Mouse (Mus musculus): Measurements from ENCODE around the gene Zfp978. TPM values are rescaled to one million over a fixed set of nuclear protein-coding genes. Genes with fewer than 3 reads are reported as not detected.

The Zfp978 gene
- total RNA-seq, 2 experiments from 2014 or later: not detected

- 0 out of 2 replicates have a peak, but pooled peaks have one; percentile 11 for ATAC-seq (replicated peaks; ENCODE audit: low FRiP score, poor library complexity, severe bottlenecking)
Measured at GRCm38 (mm10) chr4:147433017-147433416, 71.9 kb downstream of the Zfp978 start.

- ATAC-seq (replicated peaks; ENCODE audit: low FRiP score, poor library complexity, severe bottlenecking): no peak
Measured at GRCm38 (mm10) chr4:147433874-147434273, 72.8 kb downstream of the Zfp978 start.

Other genes starting within 250 kb of the Zfp978 start
- 5.9 and 7.9 TPM in 2 replicates for gene Zfp991, start 229.3 kb upstream of the Zfp978 start, total RNA-seq (2015; ENCODE audit: low replicate concordance)
- 5.1 and 16.9 TPM in 2 replicates for gene Zfp991, start 229.3 kb upstream of the Zfp978 start, total RNA-seq (2017; ENCODE audit: low replicate concordance)
- gene Zfp988, start 55.6 kb upstream of the Zfp978 start, total RNA-seq (2015; ENCODE audit: low replicate concordance): not detected in 2 replicates
- gene Zfp988, start 55.6 kb upstream of the Zfp978 start, total RNA-seq (2017; ENCODE audit: low replicate concordance): 2.1 TPM in 1 of 2 replicates, not detected in the other
- 0.84 and 7.6 TPM in 2 replicates for gene Zfp982, start 131.1 kb downstream of the Zfp978 start, total RNA-seq (2015; ENCODE audit: low replicate concordance)
- 1.5 and 4.4 TPM in 2 replicates for gene Zfp982, start 131.1 kb downstream of the Zfp978 start, total RNA-seq (2017; ENCODE audit: low replicate concordance)
- 1.7 TPM in 1 of 2 replicates, not detected in the other for gene Gm16503, start 178.9 kb downstream of the Zfp978 start, total RNA-seq (2015; ENCODE audit: low replicate concordance)
- gene Gm16503, start 178.9 kb downstream of the Zfp978 start, total RNA-seq (2017; ENCODE audit: low replicate concordance): not detected in 2 replicates
- not detected in 2 replicates for gene Zfp985, start 192.0 kb downstream of the Zfp978 start, total RNA-seq (2015; ENCODE audit: low replicate concordance)
- not detected in 2 replicates for gene Zfp985, start 192.0 kb downstream of the Zfp978 start, total RNA-seq (2017; ENCODE audit: low replicate concordance)